In genomic region chr4:22482118-22482517, GRCm38 (mm10) we compare ENCODE assay signal across 19 mouse cellular contexts. TPM values are rescaled to one million over a fixed set of nuclear protein-coding genes. Genes with fewer than 3 reads are reported as not detected.
DNase-seq lines count a peak whose midpoint lies in the region; ATAC-seq and TF ChIP-seq lines count a peak whose summit lies in the region.
"Had no signal": no experiment of that assay in that cellular context is flagged by ENCODE, and none has a peak within 500 bp of the region (broad histone marks: within the 10 kb centered on the region; RNA-seq: fewer than 3 reads in every experiment).

No protein-coding gene starts in this region.

- DNase-seq in left cerebral cortex, adult 2 months (ENCODE audit: extremely low spot score in 1 of 2, low spot score in 2 of 2), result no peak
- no peak for DNase-seq in left cerebral cortex, adult 9 months (ENCODE audit: low spot score in 2 of 2)
- peak; percentile 56 for DNase-seq in midbrain, embryonic 14.5 days
- DNase-seq in cerebellum, postnatal 10 days, result no peak
- DNase-seq in adrenal gland, adult 8-10 months, result no peak
- DNase-seq in heart, adult 11 months, result no peak
- DNase-seq in urinary bladder, postnatal 4 days (ENCODE audit: low spot score in 2 of 2), result no peak
- DNase-seq: adrenal gland, postnatal 25 days; gastrocnemius, adult 2 months; heart, adult 18-20 months; liver; lung, adult 18-20 months; lung, postnatal 4 days; thymus, adult 2 months had no signal

- no peak for ATAC-seq in hindbrain, embryonic 13.5 days (ENCODE audit: low FRiP score)
- no peak for ATAC-seq in midbrain, embryonic 14.5 days (ENCODE audit: low FRiP score, low TSS enrichment)
- ATAC-seq: inflammation-experienced regulatory T-cells, adult 6 months had no signal

- H3K4me1 ChIP-seq in hindbrain, embryonic 13.5 days (replicated peaks), result peaks cover 36% of the 10 kb centered on the region
- H3K4me1 ChIP-seq in midbrain, embryonic 14.5 days (ENCODE audit: control insufficient read depth, insufficient read depth, low read length), result peaks cover 33% of the 10 kb centered on the region

- H3K4me2 ChIP-seq in hindbrain, embryonic 13.5 days, result peak overlapping the region; percentile 72
- peak overlapping the region; percentile 98 for H3K4me2 ChIP-seq in midbrain, embryonic 14.5 days (ENCODE audit: low read length)

- no peak overlapping the region; the same call in 1 of the 2 replicates for H3K27ac ChIP-seq in left cerebral cortex, adult 2 months
- 0 out of 2 replicates have a peak overlapping the region, but pooled peaks have one; percentile 60 for H3K27ac ChIP-seq in hindbrain, embryonic 13.5 days
- H3K27ac ChIP-seq in midbrain, embryonic 14.5 days (replicated peaks; ENCODE audit: low read depth, low read length), result peak overlapping the region; percentile 94
- H3K27ac ChIP-seq: gastrocnemius, adult 2 months had no signal

- 25% methylated on average over 2 of the region's 2 CpGs for WGBS in hindbrain, embryonic 13.5 days
- 5% methylated on average over 2 of the region's 2 CpGs for WGBS in midbrain, embryonic 14.5 days

- H3K27me3 ChIP-seq in hindbrain, embryonic 13.5 days, result no peaks in the 10 kb centered on the region
- no peaks in the 10 kb centered on the region for H3K27me3 ChIP-seq in midbrain, embryonic 14.5 days (ENCODE audit: control insufficient read depth, insufficient read depth, low read length)
- H3K27me3 ChIP-seq: CH12.LX had no signal

- intact Hi-C loops in left cerebral cortex, adult 2 months (cut with DNase I), result loop anchor here (5.0 kb wide), 1 partner anchor 1120 kb away; no protein-coding TSS in a partner anchor

- peak overlapping the region; percentile 52 for H3K4me3 ChIP-seq in left cerebral cortex, adult 2 months
- H3K4me3 ChIP-seq in hindbrain, embryonic 13.5 days, result peak overlapping the region; percentile 48
- H3K4me3 ChIP-seq in midbrain, embryonic 14.5 days (replicated peaks; ENCODE audit: low read depth, low read length), result peak overlapping the region; percentile 96
- H3K4me3 ChIP-seq: gastrocnemius, adult 2 months; myocyte had no signal

- TF ChIP-seq CTCF in left cerebral cortex, adult 2 months (IDR thresholded peaks at IDR 0.05), result no peak

- no peaks in the 10 kb centered on the region for H3K36me3 ChIP-seq in hindbrain, embryonic 13.5 days
- no peaks in the 10 kb centered on the region for H3K36me3 ChIP-seq in midbrain, embryonic 14.5 days (ENCODE audit: control insufficient read depth, insufficient read depth, low read length)

- H3K9ac ChIP-seq in hindbrain, embryonic 13.5 days, result peak overlapping the region; percentile 61
- peak overlapping the region; percentile 70 for H3K9ac ChIP-seq in midbrain, embryonic 14.5 days (replicated peaks; ENCODE audit: low read length)

- no peaks in the 10 kb centered on the region for H3K9me3 ChIP-seq in hindbrain, embryonic 13.5 days
- no peaks in the 10 kb centered on the region for H3K9me3 ChIP-seq in midbrain, embryonic 14.5 days (ENCODE audit: control insufficient read depth, low read length)

RNA-seq across cellular contexts. Expression of gene Pou3f2, which starts 6.0 kb away (rescaled TPM):
- total RNA-seq in left cerebral cortex, adult 2 months (2021), result 10 to 100 TPM; 27.2 TPM
- polyA plus RNA-seq in hindbrain, embryonic 13.5 days (2015; fragmentation: Nextera tagmentation; extraction: Ambion mirVana), result 34.5 and 42.6 TPM in 2 replicates
- polyA plus RNA-seq in midbrain, embryonic 14.5 days (2014; fragmentation: Nextera tagmentation; extraction: Ambion mirVana), result 46.9 and 58.4 TPM in 2 replicates
- total RNA-seq in adrenal gland, adult 8-10 months (2022), result under 1 TPM in 3 of 4 experiments, not detected in 1; 0.03 to 0.06 (median 0.06) TPM
- total RNA-seq: CH12.LX; gastrocnemius, adult 2 months; heart, adult 18-20 months had no signal
- polyA plus RNA-seq: myocyte; stomach, embryonic 14.5 days had no signal

Comparison
In these comparisons a context has a peak if more than half of its experiments do, and no peak if none do; other contexts are left out.
1. RNA of gene Pou3f2, which starts 6.0 kb away (total RNA-seq): 27.2 TPM in left cerebral cortex, adult 2 months; 0.03 to 0.06 TPM in adrenal gland, adult 8-10 months; every median in the first group is over 10 times any median in the second.
2. Peak in every context shown above with its lines, with median percentiles within 50 percentile points of each other: H3K4me3 ChIP-seq.